Mouse (Mus musculus): ENCODE results near the gene Ighmbp2. TPM values are rescaled to one million over a fixed set of nuclear protein-coding genes. Genes with fewer than 3 reads are reported as not detected.

Gene Ighmbp2
- polyA plus RNA-seq, 1 experiment, result 8.0 TPM

DNA sequence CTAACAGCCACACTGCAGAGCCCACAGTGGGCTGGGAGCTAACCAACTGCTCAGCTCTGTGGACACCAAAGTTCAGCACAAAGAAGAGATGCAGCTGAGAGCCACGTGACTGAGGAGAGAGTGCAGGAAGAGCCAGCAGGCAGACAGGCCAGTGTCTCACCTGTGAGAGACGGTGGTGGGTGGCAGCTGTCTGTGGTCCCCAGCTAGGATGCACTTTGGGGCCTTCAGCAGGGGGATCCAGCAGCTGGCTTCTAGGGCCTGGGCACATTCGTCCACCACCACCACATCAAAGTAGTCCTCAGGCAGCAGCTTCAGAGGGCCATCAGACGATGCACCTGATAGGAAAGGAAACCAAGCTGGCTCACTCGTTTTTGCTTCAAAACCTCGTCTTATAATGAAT, 11.5 kb downstream of the Ighmbp2 start:
- H3K27me3 ChIP-seq (ENCODE audit: control insufficient read depth, insufficient read depth, low read length, poor library complexity, severe bottlenecking), result no peaks in the 10 kb centered on the region

DNA sequence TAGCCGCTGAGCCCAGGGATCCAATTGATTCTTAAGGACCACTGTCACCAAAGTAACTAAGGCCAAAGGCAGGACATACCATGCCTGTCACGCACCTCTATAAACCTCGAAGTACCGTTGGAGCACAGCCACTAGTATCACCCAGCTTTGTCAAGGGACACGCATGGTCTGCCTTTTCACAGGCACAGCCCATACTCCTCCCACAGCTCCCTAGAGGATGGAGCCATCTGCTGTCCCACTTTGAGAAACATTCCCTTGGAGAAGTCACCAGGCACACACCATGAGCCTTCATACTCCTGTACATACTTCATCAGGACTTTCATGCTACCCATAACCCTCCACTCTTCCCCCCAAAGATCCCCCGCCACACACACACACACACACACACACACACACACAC, 13.0 kb downstream of the Ighmbp2 start:
- Histone ChIP-seq H3K36me3 (ENCODE audit: control insufficient read depth, insufficient read depth, low read length, poor library complexity, severe bottlenecking) (no peaks in the 10 kb centered on the region), H3K4me3 (ENCODE audit: low read depth, low read length) (no peak overlapping the region), H3K27me3 (ENCODE audit: control insufficient read depth, insufficient read depth, low read length, poor library complexity, severe bottlenecking) (no peaks in the 10 kb centered on the region), H3K9ac (ENCODE audit: low read depth, poor library complexity, severe bottlenecking) (no peak overlapping the region), H3K9me3 (replicated peaks; ENCODE audit: control insufficient read depth, insufficient read depth, low read length, poor library complexity, severe bottlenecking) (no peaks in the 10 kb centered on the region), H3K27ac (ENCODE audit: insufficient read depth, low read length) (no peak overlapping the region), H3K4me1 (ENCODE audit: control insufficient read depth, insufficient read depth, low read length) (no peaks in the 10 kb centered on the region)
- TF ChIP-seq POLR2A (IDR thresholded peaks at IDR 0.05; ENCODE audit: insufficient read depth, low read length) (no peak), EP300 (IDR thresholded peaks at IDR 0.05; ENCODE audit: insufficient read depth, low read depth, low read length) (no peak), CTCF (IDR thresholded peaks at IDR 0.05; ENCODE audit: low read depth, low read length) (no peak)

More for the DNA sequence above, 11.5 kb downstream of the Ighmbp2 start:
- no peak overlapping the region for H3K4me3 ChIP-seq (ENCODE audit: low read depth, low read length)
- no peaks in the 10 kb centered on the region for H3K4me1 ChIP-seq (ENCODE audit: control insufficient read depth, insufficient read depth, low read length)
- H3K36me3 ChIP-seq (ENCODE audit: control insufficient read depth, insufficient read depth, low read length, poor library complexity, severe bottlenecking), result no peaks in the 10 kb centered on the region
- no peak overlapping the region for H3K27ac ChIP-seq (ENCODE audit: insufficient read depth, low read length)
- no peaks in the 10 kb centered on the region for H3K9me3 ChIP-seq (replicated peaks; ENCODE audit: control insufficient read depth, insufficient read depth, low read length, poor library complexity, severe bottlenecking)
- no peak for TF ChIP-seq POLR2A (IDR thresholded peaks at IDR 0.05; ENCODE audit: insufficient read depth, low read length)
- no peak for TF ChIP-seq CTCF (IDR thresholded peaks at IDR 0.05; ENCODE audit: low read depth, low read length)
- TF ChIP-seq EP300 (IDR thresholded peaks at IDR 0.05; ENCODE audit: insufficient read depth, low read depth, low read length), result no peak
- H3K9ac ChIP-seq (ENCODE audit: low read depth, poor library complexity, severe bottlenecking), result no peak overlapping the region

DNA sequence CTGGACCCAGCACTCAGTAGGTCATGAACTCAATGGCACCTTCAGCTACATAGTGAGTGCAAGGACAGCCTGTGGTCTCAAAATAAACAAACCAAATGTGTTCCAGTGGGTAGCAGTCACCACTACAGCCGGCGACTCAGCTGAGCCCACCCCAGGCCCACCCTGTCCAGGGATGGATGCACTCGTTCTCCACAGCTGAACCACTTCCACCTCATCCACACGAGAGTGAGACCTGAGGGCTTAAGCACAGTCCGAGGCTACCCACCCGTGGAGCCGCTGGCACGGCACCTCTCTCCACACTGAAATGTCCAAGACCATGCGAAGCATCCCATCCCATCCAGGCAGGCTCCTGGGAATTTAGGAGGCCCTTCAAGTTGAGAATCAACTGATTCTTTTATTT, 13.5 kb downstream of the Ighmbp2 start:
- no peak overlapping the region for H3K27ac ChIP-seq (ENCODE audit: insufficient read depth, low read length)
- H3K27me3 ChIP-seq (ENCODE audit: control insufficient read depth, insufficient read depth, low read length, poor library complexity, severe bottlenecking), result no peaks in the 10 kb centered on the region
- no peak overlapping the region for H3K4me3 ChIP-seq (ENCODE audit: low read depth, low read length)
- no peaks in the 10 kb centered on the region for H3K9me3 ChIP-seq (replicated peaks; ENCODE audit: control insufficient read depth, insufficient read depth, low read length, poor library complexity, severe bottlenecking)
- H3K36me3 ChIP-seq (ENCODE audit: control insufficient read depth, insufficient read depth, low read length, poor library complexity, severe bottlenecking), result no peaks in the 10 kb centered on the region
- H3K4me1 ChIP-seq (ENCODE audit: control insufficient read depth, insufficient read depth, low read length), result no peaks in the 10 kb centered on the region
- TF ChIP-seq CTCF (IDR thresholded peaks at IDR 0.05; ENCODE audit: low read depth, low read length) (no peak), POLR2A (IDR thresholded peaks at IDR 0.05; ENCODE audit: insufficient read depth, low read length) (no peak), EP300 (IDR thresholded peaks at IDR 0.05; ENCODE audit: insufficient read depth, low read depth, low read length) (no peak)
- no peak overlapping the region for H3K9ac ChIP-seq (ENCODE audit: low read depth, poor library complexity, severe bottlenecking)

DNA sequence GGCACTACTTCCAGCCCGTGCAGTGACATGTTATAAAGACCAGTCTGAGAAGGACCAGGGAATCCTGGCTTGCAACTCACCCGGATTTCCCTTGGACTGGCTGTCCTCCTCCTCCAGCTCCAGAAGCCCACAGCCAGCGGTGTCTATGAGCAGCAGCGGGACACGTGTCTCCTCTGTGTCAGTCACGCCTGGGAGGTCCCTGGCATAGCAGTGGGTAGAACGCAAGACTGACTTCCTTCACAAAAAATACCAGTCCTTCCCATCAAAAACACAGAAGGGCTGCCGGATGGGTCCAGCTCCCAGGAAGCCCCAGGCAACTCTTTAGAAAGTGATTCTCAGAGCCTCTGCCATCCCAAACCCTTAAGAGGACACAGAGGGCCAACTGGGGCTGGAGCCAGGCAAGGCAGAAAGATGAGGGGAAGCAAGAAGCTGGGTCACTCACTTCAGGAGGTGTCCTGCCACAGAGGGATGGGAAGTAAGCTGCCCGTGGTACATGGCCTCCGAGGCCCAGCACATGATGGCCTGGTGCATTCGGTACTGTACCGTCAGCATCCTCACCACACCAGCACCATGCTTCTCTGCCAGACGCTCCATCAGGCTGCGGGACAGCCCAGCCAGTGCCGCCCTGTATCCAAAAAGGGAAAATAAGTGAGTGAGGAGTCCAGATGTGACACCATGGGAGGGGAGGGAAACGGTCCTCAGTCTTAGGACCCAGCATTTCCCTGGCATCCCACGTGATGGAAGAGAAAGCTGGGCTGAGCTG, 14.4 kb downstream of the Ighmbp2 start:
- H3K36me3 ChIP-seq (ENCODE audit: control insufficient read depth, insufficient read depth, low read length, poor library complexity, severe bottlenecking), result no peaks in the 10 kb centered on the region
- no peaks in the 10 kb centered on the region for H3K27me3 ChIP-seq (ENCODE audit: control insufficient read depth, insufficient read depth, low read length, poor library complexity, severe bottlenecking)
- H3K27ac ChIP-seq (ENCODE audit: insufficient read depth, low read length), result no peak overlapping the region
- no peaks in the 10 kb centered on the region for H3K4me1 ChIP-seq (ENCODE audit: control insufficient read depth, insufficient read depth, low read length)
- TF ChIP-seq POLR2A (IDR thresholded peaks at IDR 0.05; ENCODE audit: insufficient read depth, low read length) (no peak), EP300 (IDR thresholded peaks at IDR 0.05; ENCODE audit: insufficient read depth, low read depth, low read length) (no peak), CTCF (IDR thresholded peaks at IDR 0.05; ENCODE audit: low read depth, low read length) (no peak)
- H3K9me3 ChIP-seq (replicated peaks; ENCODE audit: control insufficient read depth, insufficient read depth, low read length, poor library complexity, severe bottlenecking), result no peaks in the 10 kb centered on the region
- no peak overlapping the region for H3K4me3 ChIP-seq (ENCODE audit: low read depth, low read length)
- H3K9ac ChIP-seq (ENCODE audit: low read depth, poor library complexity, severe bottlenecking), result no peak overlapping the region

DNA sequence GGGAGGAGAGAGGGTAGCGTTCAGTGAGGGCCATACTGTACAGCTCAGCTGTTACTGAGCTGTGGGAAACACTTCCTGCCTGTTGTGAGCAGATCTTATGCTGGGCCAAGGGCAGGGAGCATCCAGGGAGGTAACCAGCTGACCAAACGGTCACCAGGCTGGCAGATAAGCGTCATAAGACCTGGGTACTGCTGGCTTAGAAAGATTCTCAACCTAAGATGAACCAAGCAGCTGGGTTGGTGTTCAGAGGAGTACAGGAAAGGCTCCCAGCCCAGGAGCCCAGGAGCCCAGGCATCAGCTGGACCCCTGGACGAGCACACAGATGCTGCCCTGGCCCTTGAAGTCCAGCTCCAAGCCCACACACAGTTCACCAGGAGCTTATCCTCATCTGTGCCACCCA, 15.5 kb downstream of the Ighmbp2 start:
- no peaks in the 10 kb centered on the region for H3K4me1 ChIP-seq (ENCODE audit: control insufficient read depth, insufficient read depth, low read length)
- H3K4me3 ChIP-seq (ENCODE audit: low read depth, low read length), result no peak overlapping the region
- no peak overlapping the region for H3K27ac ChIP-seq (ENCODE audit: insufficient read depth, low read length)
- no peaks in the 10 kb centered on the region for H3K36me3 ChIP-seq (ENCODE audit: control insufficient read depth, insufficient read depth, low read length, poor library complexity, severe bottlenecking)
- no peaks in the 10 kb centered on the region for H3K27me3 ChIP-seq (ENCODE audit: control insufficient read depth, insufficient read depth, low read length, poor library complexity, severe bottlenecking)
- TF ChIP-seq CTCF (IDR thresholded peaks at IDR 0.05; ENCODE audit: low read depth, low read length), result no peak
- TF ChIP-seq EP300 (IDR thresholded peaks at IDR 0.05; ENCODE audit: insufficient read depth, low read depth, low read length), result no peak
- no peak for TF ChIP-seq POLR2A (IDR thresholded peaks at IDR 0.05; ENCODE audit: insufficient read depth, low read length)
- no peaks in the 10 kb centered on the region for H3K9me3 ChIP-seq (replicated peaks; ENCODE audit: control insufficient read depth, insufficient read depth, low read length, poor library complexity, severe bottlenecking)
- H3K9ac ChIP-seq (ENCODE audit: low read depth, poor library complexity, severe bottlenecking), result no peak overlapping the region

DNA sequence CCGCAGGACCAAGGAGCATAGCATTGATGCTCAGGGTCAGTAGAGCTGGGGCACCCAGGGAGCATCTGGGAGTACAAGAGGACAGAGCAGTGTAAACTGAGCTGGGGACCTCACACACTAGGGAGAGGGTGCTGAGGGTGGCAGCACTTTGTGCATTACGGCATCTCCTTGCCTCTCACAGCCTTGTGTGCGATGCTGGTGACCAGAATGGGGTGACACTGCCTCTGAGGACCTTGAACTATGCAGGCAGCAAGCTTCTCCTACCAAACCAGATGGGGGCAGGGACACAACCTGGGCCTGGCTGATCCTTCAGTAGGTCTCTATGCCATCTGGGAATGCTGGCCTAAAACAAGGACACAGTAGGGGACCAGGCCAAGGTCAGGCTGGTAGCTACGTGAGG, 16.1 kb downstream of the Ighmbp2 start:
- no peaks in the 10 kb centered on the region for H3K4me1 ChIP-seq (ENCODE audit: control insufficient read depth, insufficient read depth, low read length)
- H3K27ac ChIP-seq (ENCODE audit: insufficient read depth, low read length), result no peak overlapping the region
- no peak overlapping the region for H3K4me3 ChIP-seq (ENCODE audit: low read depth, low read length)
- no peak overlapping the region for H3K9ac ChIP-seq (ENCODE audit: low read depth, poor library complexity, severe bottlenecking)
- TF ChIP-seq POLR2A (IDR thresholded peaks at IDR 0.05; ENCODE audit: insufficient read depth, low read length), result no peak
- no peaks in the 10 kb centered on the region for H3K9me3 ChIP-seq (replicated peaks; ENCODE audit: control insufficient read depth, insufficient read depth, low read length, poor library complexity, severe bottlenecking)
- H3K36me3 ChIP-seq (ENCODE audit: control insufficient read depth, insufficient read depth, low read length, poor library complexity, severe bottlenecking), result no peaks in the 10 kb centered on the region
- H3K27me3 ChIP-seq (ENCODE audit: control insufficient read depth, insufficient read depth, low read length, poor library complexity, severe bottlenecking), result no peaks in the 10 kb centered on the region

Data from ES-Bruce4 (cell line).